Mouse (Mus musculus): ENCODE results near the gene Zbtb20.

The Zbtb20 gene

DNA sequence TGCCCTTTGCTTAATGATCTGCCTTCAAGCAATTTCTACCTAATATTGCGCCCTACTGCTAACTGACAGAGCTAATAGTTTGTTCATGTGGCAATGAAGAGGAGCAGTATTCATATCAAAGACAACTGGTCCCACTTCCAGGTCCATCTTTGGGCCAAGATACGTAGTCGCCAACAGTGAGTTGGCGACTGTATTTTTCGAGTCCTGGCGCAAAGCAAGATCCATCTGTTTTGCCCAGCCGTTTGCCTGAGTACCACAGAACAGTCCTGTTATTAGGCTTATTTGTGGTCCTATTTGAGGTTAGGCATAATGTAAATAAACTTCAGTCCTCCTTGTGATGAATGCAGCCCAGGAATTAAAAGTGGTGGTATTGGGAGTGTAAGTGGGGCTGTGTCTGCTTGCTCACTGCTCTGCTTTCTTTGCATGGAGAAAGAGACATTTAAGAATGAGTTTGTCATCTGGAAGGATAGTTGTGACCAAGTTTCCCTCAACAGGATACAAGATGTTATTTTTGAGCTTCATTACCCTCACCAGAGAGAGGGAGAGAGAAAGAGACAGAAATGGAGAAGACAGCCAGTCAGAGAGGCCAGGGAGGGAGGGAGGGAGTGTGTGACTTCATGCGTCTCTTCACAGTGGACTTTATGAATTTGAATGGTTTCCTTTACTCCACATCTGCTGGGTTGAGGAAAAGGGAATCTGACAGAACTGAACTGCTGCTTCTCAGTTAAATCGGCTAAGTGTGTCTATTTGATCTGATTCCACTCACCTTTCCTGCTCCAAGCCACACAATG is 315.6 kb downstream of the Zbtb20 start:
- no peak for DNase-seq (ENCODE audit: low spot score in 2 of 2)

DNA sequence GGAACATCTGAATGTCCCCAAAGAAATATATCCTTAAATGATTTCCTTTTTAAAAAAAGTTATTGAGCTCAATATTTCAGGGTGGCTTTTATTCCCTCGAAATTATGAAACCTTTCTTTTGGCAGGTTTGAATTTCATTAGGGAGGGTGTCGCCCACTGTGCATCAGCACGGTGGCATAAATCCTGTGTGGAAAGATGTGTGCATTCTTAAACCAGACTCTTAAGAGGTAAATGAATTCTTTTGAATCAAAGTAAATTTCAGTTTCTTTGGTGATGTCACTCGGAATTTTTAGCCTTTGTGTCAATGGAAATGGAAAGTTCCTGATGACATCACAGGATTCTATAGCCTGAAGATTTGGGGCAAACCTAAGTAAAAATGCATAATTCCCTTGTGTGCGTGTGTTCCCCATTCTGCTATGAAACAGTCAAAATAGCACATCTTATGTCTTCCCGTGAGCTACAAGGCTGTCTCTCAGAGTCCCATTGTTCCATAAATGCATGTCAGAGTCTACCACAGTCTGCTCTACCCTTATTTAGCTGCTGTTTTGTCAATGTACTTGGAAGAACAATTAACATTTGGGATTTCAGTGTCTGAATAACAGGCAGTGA is 318.1 kb downstream of the Zbtb20 start:
- peak in 1 of 2 experiments; percentile 27 for DNase-seq (ENCODE audit: low spot score in 2 of 2)

DNA sequence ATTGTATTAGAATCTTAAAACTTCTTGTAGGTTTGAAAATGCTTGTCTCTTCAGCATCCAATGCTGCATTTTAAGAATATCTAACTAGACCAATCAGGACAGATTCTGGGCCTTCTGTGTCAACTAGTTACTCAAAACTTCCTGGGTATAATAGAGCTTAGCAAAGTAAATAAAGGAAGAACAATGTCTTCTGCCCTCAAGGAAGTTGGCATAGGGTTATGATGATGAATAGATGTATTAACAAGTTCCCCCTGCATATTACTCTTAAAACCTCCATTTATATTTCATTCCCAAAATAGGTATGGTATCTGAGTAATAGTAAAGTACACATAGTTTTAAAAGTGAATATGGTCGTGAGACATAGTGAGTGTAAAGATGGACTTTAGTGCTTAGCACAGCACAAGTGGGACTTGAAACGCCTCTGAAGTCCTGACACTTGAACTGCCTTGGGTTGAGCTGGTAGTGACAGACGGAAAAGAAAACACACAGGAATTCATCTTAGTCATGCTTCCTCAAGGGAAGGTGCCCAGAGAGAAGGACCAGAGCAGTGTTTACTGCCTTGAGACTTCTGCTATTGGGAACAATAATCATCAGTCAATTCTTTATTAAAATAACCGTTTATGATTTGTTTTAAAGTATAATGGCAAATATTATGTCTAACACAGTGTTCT is 341.8 kb downstream of the Zbtb20 start:
- no peak for DNase-seq (ENCODE audit: low spot score in 2 of 2)

DNA sequence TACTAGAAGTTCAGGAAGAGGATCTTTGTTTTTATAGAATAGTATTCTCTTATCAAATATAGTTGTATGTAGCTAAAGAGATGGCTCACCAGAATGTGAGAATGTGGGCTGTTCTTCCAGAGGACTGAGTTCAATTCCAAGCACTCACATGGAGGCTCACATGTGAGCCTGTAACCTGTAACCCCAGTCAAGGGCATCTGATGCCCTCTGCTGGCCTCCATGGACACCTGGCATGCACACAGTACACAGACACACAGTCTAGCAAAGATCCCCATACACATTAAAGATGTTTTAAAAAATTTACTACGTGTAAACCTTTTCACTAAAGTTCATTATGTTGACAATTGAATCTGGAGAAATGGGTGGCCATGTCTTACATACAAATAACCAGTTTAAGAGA is 343.7 kb downstream of the Zbtb20 start:
- DNase-seq (ENCODE audit: low spot score in 2 of 2), result no peak

DNA sequence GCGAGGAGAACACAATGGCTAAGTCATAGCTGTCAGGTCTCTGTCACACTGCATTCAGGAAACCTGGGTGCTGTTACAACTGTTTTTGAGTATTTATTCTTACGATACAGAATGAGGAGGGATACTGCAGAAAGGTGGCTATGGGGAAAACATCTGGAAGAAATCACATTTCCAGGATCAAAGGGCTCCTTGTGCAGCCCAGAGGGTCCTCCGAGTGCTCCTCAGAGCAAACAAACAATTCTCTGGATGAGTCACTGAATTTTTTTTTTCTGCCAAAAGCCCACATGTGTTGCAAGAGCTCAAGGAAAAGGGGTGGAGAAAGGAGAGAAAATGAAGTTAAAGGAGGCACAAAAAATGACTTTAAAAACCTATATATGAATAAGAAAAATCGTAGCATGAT is 345.6 kb downstream of the Zbtb20 start:
- no peak for DNase-seq (ENCODE audit: low spot score in 2 of 2)

DNA sequence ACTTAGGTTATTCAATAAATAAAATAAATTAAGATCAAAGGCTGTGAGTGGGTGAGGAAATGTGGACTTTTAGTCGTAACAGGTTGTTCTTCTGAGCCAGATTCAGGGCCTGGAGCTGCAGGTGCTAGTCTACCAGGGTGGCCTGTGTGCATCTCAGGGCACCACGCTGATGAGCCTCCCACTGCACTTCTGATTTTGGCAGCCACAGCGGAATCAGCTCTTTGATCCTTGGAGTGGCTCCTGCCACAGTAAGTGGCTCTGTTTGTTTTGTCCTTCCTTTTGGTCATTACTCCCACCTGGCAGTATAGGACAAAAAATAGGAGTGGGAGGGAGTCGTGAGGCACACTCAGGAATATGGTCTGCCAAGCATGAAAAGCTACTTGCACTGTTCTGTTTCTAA is 354.6 kb downstream of the Zbtb20 start:
- DNase-seq (ENCODE audit: low spot score in 2 of 2), result no peak

DNA sequence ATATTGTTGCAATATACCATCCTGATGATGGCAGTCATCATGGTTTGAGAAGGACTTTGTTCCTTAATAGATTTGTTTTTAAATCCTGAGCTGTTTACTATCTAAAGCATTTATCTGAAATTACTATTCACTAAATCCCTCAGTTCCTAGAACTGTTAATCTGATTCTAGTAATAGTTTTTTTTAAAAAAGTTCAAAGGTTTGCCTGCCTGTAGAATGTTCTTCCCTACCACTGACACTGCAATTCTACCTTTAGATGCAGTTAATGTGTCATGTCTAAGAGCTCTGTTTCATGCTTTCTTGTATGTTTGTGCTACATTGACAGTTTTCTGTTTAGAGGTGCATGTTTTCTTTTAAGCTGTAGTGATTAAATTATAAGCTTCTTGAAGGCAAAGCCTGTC is 358.6 kb downstream of the Zbtb20 start:
- no peak for DNase-seq (ENCODE audit: low spot score in 2 of 2)

DNA sequence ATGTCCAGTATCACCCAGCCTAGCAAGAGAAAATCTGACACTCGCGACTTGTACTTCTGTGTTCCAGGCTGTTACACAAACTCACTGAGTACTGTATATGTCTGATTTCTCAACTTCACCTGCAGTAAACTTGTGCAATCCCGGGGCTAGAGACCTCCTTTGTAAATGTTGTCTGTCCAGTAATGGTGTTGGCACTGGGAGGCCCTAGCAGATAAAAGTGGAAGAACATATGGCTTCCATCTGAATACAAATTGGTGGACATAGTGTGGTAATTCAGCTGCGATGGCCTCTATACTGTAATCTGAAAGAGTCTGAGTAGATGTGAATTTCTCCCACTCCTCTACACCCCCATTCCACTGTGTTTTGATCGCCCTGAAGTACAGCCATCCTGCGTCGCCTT is 359.6 kb downstream of the Zbtb20 start:
- no peak for DNase-seq (ENCODE audit: low spot score in 2 of 2)

DNA sequence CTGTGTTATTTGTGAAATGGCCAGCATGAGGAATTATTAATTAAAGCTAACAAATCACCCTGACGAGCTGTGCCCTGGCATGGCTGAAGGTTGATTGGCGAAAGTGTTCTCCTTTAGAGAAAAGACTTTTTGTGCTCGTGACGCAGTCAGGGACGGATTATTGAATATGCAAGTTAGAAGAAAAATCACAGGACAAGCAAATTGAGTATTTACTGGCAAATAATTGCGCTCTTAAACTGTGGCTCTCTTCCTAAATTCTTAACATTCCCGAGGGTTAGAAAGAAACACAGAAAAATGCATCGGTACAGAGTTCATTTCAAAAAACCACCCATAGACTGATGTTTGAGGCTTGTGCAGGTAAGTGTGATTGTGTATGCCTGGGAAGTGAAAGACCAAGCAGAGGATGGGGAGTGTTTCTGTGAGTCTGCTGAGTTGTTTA is 360.1 kb downstream of the Zbtb20 start:
- DNase-seq (ENCODE audit: low spot score in 2 of 2), result no peak

DNA sequence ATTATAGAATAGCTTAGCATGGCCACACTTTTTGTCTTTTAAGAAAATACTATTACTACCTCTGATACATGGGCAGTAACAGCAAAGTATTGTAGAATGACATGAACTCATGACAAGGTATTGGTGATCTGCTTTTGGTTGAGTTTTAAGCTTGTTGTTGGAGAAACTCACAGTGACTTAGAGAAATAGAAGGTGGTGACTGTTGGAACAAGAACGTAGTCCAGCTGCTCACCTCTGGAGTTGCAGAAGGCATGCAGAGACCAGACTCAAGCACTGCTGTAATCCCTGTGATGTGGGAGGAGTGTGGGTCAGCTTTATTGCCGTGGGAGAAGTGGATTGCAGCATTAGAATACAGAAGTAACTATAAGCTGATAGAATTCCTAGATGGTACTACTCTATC is 361.9 kb downstream of the Zbtb20 start:
- no peak for DNase-seq (ENCODE audit: low spot score in 2 of 2)

DNA sequence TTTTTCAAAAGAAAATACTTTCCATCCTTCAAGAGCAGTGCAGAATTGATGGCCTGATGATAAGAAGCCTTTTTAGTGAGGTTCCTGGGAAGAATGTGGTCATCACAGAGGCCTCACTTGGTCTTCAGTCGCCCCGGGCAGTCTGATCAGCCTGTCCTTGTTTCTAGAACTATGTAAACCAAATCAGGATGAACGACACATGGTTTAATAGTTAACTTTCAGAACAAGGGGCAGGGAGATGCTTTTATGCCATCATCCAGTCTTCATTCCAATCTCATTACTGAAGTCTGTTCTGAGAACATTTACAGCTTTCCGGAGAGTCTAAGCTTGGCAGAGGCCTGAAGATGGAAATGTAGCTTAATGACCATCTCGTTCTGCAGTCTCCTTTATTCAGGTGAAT is 371.3 kb downstream of the Zbtb20 start:
- no peak for DNase-seq (ENCODE audit: low spot score in 2 of 2)

DNA sequence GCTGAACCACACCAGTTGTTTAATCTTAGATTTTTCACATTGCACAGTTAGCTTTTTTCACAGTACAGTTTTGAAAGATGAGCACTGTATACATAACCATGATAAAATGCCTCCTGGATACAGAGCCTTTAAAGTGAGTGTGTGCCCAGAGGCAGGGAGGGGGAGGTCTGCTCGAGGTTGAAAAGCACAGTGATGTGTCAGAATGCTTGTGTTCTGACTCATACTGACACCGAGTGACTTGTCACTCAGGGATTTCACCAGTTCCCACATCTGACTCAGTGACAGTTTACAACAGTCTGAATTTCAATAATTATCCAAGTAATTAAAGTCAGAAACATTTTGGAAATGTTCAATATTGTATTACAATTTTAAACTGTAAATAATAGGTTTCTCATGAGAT is 377.4 kb downstream of the Zbtb20 start:
- no peak for DNase-seq (ENCODE audit: low spot score in 2 of 2)

DNA sequence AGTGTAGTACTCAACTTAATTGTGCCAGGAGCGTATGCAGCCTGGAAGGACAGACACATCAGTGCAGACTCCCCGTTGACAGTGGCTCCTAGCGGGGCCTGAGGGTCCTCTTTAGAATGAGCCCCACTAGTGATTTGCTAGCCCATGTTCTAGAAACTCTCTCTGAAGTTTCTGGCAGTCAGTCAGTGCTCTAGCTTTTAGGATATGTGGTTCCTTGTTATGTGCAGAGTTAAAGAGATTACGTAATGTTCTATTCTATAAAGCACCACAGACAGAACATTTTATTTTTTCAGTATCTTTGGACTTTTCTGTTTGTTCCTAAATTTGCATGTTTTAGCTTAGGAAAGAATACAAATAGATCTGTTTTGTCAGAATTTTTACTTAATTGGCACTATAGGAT is 378.1 kb downstream of the Zbtb20 start:
- DNase-seq (ENCODE audit: low spot score in 2 of 2), result no peak

DNA sequence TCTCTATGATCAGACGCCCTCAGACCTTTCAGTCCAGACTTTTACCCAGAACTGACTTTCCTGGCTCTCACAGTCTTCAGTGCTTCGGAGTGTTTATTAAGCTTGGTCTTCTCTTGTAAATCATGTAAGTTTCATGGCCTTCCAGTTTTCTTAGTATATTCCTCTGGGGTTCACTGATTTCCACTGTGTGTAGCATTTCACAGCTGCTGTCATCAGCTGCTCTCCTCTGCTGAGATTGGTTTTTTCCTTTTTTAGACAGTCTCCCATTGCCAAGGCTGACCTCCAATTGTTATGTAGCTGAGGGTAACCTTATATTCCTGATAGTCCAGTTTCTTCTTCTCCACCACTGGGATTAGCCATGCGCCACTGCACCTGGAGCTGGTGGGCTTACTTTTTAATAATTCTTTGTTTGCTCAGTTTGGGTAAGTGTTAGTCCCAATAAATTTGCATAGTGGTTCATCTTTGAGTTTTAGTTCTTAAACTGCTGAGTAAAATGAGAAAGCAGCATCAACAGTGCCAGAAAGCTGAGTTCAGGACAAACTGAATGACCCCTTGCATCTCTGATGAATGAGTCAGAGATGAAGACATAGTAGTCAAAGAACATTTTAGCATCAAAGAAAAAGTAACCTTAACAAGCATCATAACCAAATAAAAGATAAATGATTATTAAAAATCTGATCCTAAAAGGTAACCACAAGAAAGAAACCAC is 380.7 kb downstream of the Zbtb20 start:
- DNase-seq (ENCODE audit: low spot score in 2 of 2), result no peak

DNA sequence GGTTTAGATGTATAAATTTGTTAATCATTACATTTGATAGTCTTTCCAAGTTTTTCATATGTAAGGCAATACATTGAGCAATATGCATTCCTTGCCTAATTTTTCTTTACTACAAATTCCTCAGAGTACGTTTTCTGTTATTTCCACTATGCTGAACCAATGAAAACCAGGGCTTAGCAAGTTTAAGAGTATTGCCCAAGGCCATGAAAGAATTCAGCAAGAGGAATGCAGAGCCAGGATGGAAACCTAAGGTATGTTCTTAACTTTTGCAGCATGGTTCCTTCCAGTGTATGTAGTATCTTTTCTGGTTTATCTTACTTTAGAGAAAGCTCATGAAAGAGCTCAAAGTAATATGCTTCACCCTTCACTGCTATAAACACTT is 381.2 kb downstream of the Zbtb20 start:
- no peak for DNase-seq (ENCODE audit: low spot score in 2 of 2)

DNA sequence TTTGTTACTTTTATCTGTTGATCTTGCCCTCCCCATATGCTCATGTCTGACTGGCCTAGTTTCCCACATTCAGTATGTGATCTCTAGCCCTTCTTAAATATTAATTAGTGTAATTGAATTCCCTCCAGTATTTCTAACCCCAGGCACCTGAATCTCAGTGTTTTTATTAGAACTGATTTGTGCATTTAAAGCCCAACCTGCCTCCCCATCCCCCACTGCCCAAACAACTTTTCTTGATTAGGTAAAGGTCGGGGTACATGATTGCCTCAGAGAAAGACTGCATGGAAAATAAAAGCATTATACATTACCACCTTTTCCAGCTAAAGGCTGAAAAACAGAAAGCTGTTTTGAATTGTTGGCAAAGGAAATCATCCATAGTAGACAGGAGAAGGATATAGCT is 383.8 kb downstream of the Zbtb20 start:
- DNase-seq (ENCODE audit: low spot score in 2 of 2), result no peak

DNA sequence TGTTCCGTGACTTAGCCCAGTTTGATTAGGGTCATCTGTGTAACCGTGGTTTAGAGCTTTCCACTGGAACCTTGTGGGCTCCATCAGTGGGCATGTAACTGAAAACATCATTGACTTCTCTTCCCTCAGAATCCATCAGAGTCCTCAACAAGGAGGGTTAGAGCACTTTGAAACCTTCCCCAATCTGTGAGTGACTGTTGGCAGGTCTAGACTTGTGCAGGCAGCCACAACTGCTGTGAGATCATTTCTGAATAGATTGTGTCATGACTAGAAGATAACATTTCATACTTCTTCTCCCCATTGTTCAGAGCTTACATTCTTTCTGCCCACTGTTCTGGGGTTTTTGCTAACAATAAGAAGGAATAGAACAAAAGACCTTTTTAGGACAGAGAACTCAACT is 385.2 kb downstream of the Zbtb20 start:
- DNase-seq (ENCODE audit: low spot score in 2 of 2), result no peak

DNA sequence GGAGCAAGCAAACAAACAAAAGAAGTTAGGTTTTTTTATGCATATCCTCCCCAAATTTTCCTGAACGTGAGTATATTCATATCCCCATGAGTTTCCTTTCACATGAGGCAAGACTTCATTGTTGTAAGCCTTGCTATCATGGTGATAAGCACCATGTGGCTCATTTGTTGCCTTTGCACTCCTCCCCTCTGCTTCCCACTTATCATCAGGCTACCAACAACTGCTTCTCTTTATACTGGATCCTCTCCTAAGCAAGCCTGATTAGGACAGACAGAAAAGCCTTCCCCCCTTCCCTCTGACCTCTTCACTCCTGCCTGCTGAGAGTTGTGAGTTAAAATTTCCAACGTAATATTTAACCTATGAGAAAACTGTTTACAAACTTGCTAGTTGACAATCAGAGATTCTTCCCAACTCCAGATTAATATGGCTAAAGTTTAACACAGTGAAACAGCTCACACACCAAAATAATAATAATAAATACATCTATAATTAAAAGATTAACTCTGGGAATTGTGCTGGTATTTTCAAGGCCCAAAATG is 398.4 kb downstream of the Zbtb20 start:
- no peak for DNase-seq (ENCODE audit: low spot score in 2 of 2)

DNA sequence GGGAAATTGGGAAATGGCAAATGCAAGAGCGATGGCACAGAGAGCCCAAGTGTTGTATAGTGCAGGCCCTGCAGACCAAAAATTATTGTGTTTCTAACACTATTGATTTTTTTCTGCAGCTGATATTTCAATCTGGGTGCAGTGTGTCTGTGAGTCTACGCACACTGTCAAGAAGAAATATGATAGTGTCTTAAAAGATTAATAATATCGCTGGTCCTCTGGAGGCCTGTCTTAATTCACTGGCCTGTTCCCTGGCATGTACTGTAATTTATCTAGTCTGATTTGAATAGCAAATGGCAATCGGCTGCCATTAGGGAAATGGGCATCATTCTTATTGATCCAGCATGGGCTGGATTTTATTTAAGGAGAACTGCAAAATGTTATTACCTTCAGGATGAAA is 401.1 kb downstream of the Zbtb20 start:
- DNase-seq (ENCODE audit: low spot score in 2 of 2), result no peak

DNA sequence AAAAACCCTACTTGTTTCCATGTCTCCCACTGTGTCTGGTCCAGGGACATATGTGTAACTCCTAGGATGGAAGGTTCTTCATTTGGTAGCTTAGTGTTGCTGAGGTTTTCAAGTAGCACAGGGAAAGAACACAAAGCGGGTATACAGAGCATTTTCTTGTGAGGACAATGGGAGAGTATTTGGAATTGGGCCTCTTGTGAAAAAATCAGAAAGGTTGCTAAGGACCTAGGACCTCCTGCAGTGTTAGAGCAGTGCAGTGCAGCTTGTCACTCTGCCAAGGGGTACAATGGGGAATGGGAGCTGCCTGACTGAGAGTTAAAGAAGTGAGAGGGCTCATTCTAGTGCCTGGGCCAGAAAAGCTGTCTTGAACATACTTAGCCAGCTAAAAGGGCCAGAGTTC is 410.6 kb downstream of the Zbtb20 start:
- peak; percentile 39 to 54 for DNase-seq (ENCODE audit: low spot score in 2 of 2)

DNA sequence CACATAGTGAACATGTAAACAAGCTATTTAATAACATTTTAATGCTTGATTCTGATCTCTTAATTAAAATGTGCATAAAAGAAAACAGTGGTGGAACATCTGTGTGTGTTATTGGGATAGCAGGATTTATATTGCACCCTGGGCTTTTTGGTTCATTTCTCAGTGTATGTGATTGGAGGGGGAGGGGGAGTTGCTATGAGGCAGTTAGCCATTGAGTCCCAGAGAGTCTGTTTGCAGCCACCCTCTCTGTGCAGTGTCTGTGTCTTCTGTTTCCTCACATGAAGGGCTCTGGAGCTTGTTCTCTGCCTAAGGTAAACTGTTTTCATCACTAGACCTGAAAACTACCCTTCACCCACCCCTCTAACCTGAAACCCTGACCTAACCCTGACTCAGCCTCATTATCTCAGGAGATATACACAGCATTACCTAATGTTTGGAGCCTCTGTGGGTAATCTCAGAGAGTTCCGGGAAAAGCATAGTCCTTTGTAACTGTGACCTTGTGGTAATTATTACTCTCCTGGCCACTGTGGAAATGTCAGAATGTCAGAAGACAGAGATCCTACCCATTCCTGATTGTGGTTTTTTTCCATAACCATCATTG is 411.2 kb downstream of the Zbtb20 start:
- no peak for DNase-seq (ENCODE audit: low spot score in 2 of 2)

DNA sequence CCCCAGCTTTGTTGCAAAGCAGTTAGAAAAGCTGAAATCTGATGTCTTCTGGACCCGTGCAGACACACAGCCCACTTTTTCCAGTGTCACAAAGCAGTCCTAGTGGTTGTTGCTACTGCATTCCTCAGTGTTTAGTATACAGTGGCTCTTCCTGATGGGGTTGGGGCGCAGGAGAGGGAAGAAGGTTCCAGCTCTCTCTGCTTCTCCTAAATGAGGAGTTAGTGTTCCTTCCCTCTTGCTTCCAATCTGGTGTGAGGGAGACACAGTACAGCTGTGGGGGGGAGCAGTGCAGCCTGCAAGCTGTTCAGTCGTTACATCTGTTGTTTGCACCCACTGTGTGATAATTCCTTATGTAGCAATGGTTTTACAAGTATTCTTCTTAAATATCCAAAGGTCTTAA is 415.7 kb downstream of the Zbtb20 start:
- DNase-seq (ENCODE audit: low spot score in 2 of 2), result peak in 1 of 2 experiments; percentile 36
